Mouse (Mus musculus): Measurements from ENCODE around the gene Myom3. TPM values are rescaled to one million over a fixed set of nuclear protein-coding genes. Genes with fewer than 3 reads are reported as not detected.

The Myom3 gene
- polyA plus RNA-seq, 1 experiment from 2014 or later = 1.1 TPM

DNA sequence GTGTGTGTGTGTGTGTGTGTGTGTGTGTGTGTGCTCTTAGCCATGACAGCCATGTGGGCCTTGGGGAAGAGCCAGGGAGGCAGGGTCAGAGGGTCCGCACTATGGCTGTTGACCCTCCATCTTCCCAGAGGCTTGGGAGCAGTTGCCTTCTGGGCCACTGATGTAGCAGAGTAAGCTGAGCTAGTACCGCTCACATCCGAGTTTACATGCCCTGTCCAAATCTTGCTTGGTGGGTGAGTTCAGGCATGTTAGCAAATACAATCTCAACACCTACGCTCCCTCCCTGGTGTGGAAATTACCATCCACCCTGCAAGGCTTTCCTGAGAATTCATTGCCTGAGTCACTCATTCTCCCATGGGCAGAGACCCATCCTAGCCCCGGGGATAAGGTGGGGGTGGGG, 21.8 kb downstream of the Myom3 start:
- Histone ChIP-seq H3K4me1 (no peaks in the 10 kb centered on the region), H3K4me3 (no peak overlapping the region), H3K9ac (no peak overlapping the region), H3K9me3 (no peaks in the 10 kb centered on the region), H3K27me3 (replicated peaks) (no peaks in the 10 kb centered on the region), H3K4me2 (replicated peaks) (no peak overlapping the region), H3K27ac (no peak overlapping the region), H3K36me3 (no peaks in the 10 kb centered on the region)
- ATAC-seq (ENCODE audit: low FRiP score, low read depth) = no peak
- WGBS = 90% methylated on average over 5 of the region's 5 CpGs

DNA sequence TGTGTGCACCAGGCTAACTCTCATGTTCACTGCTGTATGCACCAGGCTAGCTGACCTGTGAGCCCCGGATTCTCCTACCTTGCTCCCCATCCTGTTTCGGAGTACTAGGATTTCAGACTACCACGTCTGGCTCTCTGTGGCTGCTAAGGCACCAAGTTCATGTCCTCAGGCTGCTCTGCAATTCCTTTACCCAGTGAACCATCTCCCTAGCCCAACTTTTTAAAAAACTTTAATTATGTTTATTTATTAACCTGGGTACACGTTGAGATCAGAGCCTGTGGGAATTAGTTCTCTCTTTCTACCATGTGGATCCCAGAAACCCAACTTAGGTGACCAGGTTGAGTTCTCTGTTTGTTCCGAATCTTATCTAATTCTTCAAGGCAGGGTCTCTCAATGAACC, 27.1 kb downstream of the Myom3 start:
- ATAC-seq (ENCODE audit: low FRiP score, low read depth) = no peak

DNA sequence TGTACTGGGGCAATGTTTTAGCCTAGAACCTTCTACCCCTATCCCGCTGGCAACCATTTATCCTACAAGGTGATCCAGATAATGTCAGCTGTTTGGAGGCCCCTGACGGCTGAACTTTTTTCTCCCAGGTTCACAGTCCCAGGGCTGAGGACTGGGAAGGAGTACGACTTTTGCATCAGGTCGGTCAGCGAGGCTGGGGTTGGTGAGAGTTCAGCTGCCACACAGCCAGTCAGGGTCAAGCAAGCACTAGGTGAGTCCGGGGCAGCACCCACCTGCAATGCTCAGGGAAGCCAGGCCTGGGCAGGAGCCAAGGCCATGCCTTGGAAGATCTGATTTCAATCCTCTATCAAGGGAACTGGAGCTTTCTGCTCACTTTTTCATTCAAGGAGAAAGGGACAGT, 27.8 kb downstream of the Myom3 start:
- no peak overlapping the region for H3K27ac ChIP-seq
- WGBS = 89% methylated on average over 6 of the region's 6 CpGs
- no peaks in the 10 kb centered on the region for H3K4me1 ChIP-seq
- H3K9ac ChIP-seq = 0 out of 2 replicates have a peak overlapping the region, but pooled peaks have one; percentile 8
- no peak overlapping the region for H3K4me2 ChIP-seq (replicated peaks)
- H3K4me3 ChIP-seq = no peak overlapping the region
- H3K36me3 ChIP-seq = no peaks in the 10 kb centered on the region
- no peak for ATAC-seq (ENCODE audit: low FRiP score, low read depth)
- no peaks in the 10 kb centered on the region for H3K27me3 ChIP-seq (replicated peaks)
- no peaks in the 10 kb centered on the region for H3K9me3 ChIP-seq

More for the DNA sequence above, 27.1 kb downstream of the Myom3 start:
- H3K9ac ChIP-seq = no peak overlapping the region
- no peak overlapping the region for H3K4me3 ChIP-seq
- H3K9me3 ChIP-seq = no peaks in the 10 kb centered on the region
- no peaks in the 10 kb centered on the region for H3K36me3 ChIP-seq
- no peak overlapping the region for H3K27ac ChIP-seq
- WGBS = 85% methylated on average over 5 of the region's 5 CpGs
- no peak overlapping the region for H3K4me2 ChIP-seq (replicated peaks)
- H3K4me1 ChIP-seq = no peaks in the 10 kb centered on the region
- H3K27me3 ChIP-seq (replicated peaks) = no peaks in the 10 kb centered on the region

DNA sequence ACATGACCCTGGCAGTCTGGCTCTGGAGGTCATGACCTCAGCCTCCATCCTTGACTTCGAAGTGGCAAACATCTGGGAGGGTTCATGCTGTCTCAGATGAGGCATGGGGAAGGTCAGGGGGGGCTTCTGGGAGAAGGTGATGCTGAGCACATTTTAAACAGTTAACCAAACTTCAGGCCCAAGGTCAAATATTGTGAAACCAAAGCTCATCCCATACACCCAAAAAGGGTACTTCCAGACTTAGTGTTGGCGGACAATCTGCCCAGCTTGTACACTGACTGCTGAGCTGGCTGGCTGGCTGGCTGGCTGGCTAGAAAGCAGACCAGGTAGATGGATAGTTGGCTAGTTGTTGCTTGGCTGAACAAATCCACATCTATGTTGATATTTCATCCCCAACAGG, 29.6 kb downstream of the Myom3 start:
- no peak for ATAC-seq (ENCODE audit: low FRiP score, low read depth)
- H3K9me3 ChIP-seq = no peaks in the 10 kb centered on the region
- no peak overlapping the region for H3K9ac ChIP-seq
- H3K4me3 ChIP-seq = no peak overlapping the region
- no peak overlapping the region for H3K27ac ChIP-seq
- no peaks in the 10 kb centered on the region for H3K36me3 ChIP-seq
- no peaks in the 10 kb centered on the region for H3K4me1 ChIP-seq
- H3K4me2 ChIP-seq (replicated peaks) = no peak overlapping the region
- no peaks in the 10 kb centered on the region for H3K27me3 ChIP-seq (replicated peaks)
- WGBS = 74% methylated on average over 2 of the region's 2 CpGs

DNA sequence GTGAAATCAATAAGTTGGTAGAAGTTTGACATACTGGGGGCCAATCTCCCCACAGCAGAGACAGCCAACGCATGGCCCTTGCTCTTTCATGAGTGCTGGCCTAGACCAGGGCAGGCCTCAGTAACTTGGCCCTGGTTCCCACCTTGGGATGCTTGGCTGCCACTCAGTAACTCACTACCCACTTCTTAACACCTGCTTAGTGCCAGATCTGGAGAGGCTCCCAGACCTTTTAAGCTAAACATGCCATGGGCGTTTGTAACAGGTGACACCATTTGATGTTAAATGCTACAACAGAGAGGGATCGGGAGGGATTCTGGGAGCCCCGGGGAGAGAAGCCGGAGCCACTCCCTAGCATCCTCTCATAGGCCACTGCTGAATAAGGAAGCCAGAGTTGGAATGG, 33.3 kb downstream of the Myom3 start:
- no peaks in the 10 kb centered on the region for H3K9me3 ChIP-seq
- H3K36me3 ChIP-seq = no peaks in the 10 kb centered on the region
- H3K4me2 ChIP-seq (replicated peaks) = no peak overlapping the region
- no peak overlapping the region for H3K4me3 ChIP-seq
- no peak overlapping the region for H3K9ac ChIP-seq
- ATAC-seq (ENCODE audit: low FRiP score, low read depth) = no peak
- H3K4me1 ChIP-seq = no peaks in the 10 kb centered on the region
- no peak overlapping the region for H3K27ac ChIP-seq
- WGBS = 88% methylated on average over 5 of the region's 5 CpGs
- H3K27me3 ChIP-seq (replicated peaks) = no peaks in the 10 kb centered on the region

DNA sequence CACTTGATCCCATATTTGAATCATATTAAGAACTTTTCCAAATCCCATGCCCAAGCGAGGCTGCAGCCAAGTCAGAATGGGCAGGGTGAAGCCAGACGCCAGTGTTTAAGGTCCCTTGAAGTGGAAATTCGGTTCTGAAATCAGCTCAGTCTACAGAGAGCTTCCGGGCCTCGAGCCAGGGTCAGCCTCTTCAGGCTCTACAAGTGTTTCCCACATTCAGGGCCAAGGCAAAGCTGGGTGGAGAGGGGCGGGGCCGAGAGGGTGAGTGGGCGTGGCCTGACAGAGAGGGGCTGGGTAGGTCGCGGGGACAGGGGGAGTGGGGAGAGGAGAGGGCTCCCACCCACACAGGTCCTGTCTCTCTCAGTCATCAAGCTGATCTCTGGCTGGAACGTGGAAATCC, 38.4 kb downstream of the Myom3 start:
- Histone ChIP-seq H3K27ac (no peak overlapping the region), H3K9me3 (no peaks in the 10 kb centered on the region), H3K4me1 (peaks cover 4% of the 10 kb centered on the region; the same call in 1 of the 2 replicates), H3K9ac (no peak overlapping the region), H3K36me3 (no peaks in the 10 kb centered on the region), H3K4me2 (replicated peaks) (0 out of 2 replicates have a peak overlapping the region, but pooled peaks have one; percentile 2), H3K4me3 (no peak overlapping the region), H3K27me3 (replicated peaks) (no peaks in the 10 kb centered on the region)
- WGBS = 36% methylated on average over 11 of the region's 11 CpGs
- no peak for ATAC-seq (ENCODE audit: low FRiP score, low read depth)

DNA sequence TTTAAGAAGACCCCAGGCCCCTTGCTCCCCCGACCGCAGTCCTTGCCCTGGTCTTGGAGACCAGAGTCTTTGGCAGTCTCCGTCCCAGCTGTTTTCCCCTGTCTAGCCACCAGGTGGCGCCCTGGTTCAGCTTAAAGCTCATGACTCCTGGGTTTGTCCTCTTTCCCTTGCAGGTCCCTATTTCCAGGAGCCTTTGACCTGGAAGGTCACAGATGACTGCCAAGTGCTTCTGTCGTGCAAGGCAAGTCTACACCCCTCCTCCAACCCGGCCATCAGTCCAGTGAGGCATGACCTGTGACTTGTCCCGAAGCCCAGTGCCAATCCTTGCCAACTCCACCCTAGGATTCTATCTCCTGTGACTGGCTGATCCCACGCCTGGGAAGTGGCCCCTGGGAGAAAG, 42.0 kb downstream of the Myom3 start:
- ATAC-seq (ENCODE audit: low FRiP score, low read depth) = no peak
- peaks cover 4% of the 10 kb centered on the region; the same call in 1 of the 2 replicates for H3K4me1 ChIP-seq
- 25% methylated on average over 8 of the region's 8 CpGs for WGBS
- no peak overlapping the region for H3K4me3 ChIP-seq
- H3K27ac ChIP-seq = no peak overlapping the region
- H3K27me3 ChIP-seq (replicated peaks) = no peaks in the 10 kb centered on the region
- no peaks in the 10 kb centered on the region for H3K36me3 ChIP-seq
- 0 out of 2 replicates have a peak, but pooled peaks cover 7% of the 10 kb centered on the region for H3K9me3 ChIP-seq
- H3K4me2 ChIP-seq (replicated peaks) = no peak overlapping the region
- no peak overlapping the region for H3K9ac ChIP-seq

DNA sequence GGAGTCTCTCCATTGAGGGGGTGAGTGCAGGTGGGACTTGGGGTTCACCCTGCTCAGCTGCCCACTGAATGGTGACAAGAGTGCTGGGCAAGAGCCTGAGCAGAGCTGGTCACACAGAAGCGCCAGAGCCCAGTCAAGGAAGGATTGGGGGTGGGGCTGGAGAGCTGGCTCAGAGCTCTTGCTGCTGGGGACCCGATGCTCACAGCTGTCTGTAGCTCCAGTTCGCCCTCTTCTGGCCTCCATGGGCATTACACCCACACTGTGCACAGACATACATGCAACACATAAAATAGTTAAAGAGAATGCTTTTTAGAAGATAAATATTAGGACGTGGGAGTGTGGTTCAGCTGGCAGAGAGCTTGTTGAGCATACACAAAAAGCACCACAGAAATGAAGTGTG, 43.8 kb downstream of the Myom3 start:
- Histone ChIP-seq H3K4me1 (peaks cover under 1% of the 10 kb centered on the region; the same call in 1 of the 2 replicates), H3K4me3 (no peak overlapping the region), H3K9me3 (0 out of 2 replicates have a peak, but pooled peaks cover 9% of the 10 kb centered on the region), H3K9ac (no peak overlapping the region), H3K36me3 (no peaks in the 10 kb centered on the region), H3K27ac (no peak overlapping the region), H3K4me2 (replicated peaks) (no peak overlapping the region), H3K27me3 (replicated peaks) (no peaks in the 10 kb centered on the region)
- WGBS = 52% methylated on average over 4 of the region's 4 CpGs
- no peak for ATAC-seq (ENCODE audit: low FRiP score, low read depth)

DNA sequence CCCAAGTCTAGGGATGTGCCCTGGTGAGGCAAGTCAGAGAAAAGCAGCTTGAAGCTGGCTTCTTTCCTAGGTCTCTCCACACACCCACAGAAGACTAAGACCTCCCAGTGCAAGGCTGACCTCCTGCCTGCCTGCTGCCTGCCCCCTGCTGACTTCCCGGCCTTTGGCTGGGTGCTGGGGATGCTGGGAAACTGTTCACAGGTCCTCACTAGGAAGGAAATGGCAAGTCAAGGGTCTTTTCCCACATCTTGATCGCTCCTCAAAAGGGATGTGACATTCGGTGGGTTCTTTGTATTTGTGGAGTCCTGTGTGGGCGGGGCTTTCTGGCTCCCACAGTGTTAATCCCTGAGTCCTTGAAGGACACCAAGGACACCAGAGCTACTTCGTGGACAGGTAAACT, 44.7 kb downstream of the Myom3 start:
- WGBS = 83% methylated on average over 5 of the region's 5 CpGs
- Histone ChIP-seq H3K4me1 (no peaks in the 10 kb centered on the region), H3K9me3 (0 out of 2 replicates have a peak, but pooled peaks cover 12% of the 10 kb centered on the region), H3K27ac (no peak overlapping the region), H3K36me3 (no peaks in the 10 kb centered on the region), H3K4me2 (replicated peaks) (no peak overlapping the region), H3K9ac (no peak overlapping the region), H3K27me3 (replicated peaks) (no peaks in the 10 kb centered on the region), H3K4me3 (no peak overlapping the region)
- ATAC-seq (ENCODE audit: low FRiP score, low read depth) = no peak

DNA sequence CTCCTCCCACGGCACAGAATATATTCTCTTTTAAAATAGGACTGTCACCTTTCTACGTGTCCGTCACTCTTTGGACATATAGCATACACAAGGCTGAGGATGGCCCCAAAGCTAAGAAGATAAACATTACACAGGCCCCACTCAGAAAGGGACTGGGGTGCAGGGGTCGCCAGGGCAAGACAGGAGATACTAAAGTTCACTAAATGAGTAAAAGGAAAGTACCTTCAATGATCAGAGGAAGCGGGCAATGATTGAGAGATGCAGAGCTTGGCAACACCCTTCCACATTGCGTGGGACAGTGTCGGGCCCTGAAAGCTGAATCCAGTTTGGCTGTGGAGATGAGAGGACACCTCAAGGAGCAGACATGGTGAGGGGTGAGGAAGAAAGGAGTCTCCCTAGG, 55.4 kb downstream of the Myom3 start:
- no peaks in the 10 kb centered on the region for H3K36me3 ChIP-seq
- WGBS = 83% methylated on average over 7 of the region's 7 CpGs
- H3K9me3 ChIP-seq = 0 out of 2 replicates have a peak, but pooled peaks cover 4% of the 10 kb centered on the region
- H3K9ac ChIP-seq = no peak overlapping the region
- no peak overlapping the region for H3K4me2 ChIP-seq (replicated peaks)
- no peaks in the 10 kb centered on the region for H3K27me3 ChIP-seq (replicated peaks)
- H3K4me1 ChIP-seq = no peaks in the 10 kb centered on the region
- H3K4me3 ChIP-seq = no peak overlapping the region
- no peak for ATAC-seq (ENCODE audit: low FRiP score, low read depth)
- H3K27ac ChIP-seq = no peak overlapping the region

DNA sequence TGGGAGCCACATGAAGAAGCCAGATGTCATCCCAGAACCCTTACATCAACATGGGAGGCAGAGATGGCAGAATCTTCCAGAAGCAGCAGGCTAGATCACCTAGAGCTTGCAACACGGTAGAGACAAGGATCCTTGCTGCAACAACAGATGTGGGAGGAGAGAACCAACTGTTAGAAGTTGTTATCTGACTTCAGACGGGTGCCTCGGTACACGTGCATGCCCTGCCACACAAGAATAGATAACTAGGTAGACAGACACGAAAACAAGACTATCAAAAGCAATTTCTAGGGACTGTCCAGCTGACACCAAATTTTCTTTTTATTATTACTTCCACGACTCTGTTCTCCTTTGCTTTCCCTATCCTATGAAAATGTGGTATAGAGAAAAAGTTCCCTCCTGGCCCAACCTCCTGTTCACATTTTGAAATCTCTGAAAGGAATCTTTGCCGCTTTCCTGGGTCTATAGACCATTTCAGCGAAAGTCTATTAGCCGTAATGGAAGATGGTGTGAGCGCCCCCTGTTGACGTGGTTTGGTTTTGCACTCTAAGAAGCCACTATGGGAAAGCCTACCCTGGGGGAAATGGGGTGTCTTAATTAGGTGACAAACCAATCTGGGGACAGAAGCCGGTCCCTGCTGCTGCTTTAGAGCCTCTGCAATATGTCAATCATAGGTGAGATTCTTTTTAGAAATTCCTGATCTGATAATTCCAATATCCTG, 57.5 kb downstream of the Myom3 start:
- Histone ChIP-seq H3K4me1 (no peaks in the 10 kb centered on the region), H3K27ac (no peak overlapping the region), H3K4me3 (no peak overlapping the region), H3K36me3 (no peaks in the 10 kb centered on the region), H3K9ac (no peak overlapping the region), H3K9me3 (0 out of 2 replicates have a peak, but pooled peaks cover 4% of the 10 kb centered on the region), H3K4me2 (replicated peaks) (no peak overlapping the region), H3K27me3 (replicated peaks) (no peaks in the 10 kb centered on the region)
- no peak for ATAC-seq (ENCODE audit: low FRiP score, low read depth)
- WGBS = 43% methylated on average over 12 of the region's 12 CpGs

DNA sequence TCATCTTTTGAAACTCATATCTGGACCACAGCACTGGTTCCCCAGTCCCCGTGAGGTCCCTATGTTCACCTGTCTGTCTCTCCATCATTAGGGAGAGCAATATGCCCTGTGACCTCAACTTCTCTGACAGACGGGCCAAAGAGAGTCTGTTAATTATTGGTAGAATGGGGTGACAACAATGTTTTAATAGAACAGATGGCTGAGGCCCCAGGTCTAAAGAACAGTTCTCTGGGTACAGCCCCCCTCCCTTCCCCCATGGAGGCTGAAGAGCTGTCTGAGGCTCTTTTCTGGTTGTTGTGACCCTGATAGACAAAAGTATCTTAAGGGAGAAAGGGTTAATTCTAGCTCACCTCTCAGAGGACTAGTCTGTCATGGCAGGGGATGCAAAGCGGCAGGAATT, 58.9 kb downstream of the Myom3 start:
- 0 out of 2 replicates have a peak, but pooled peaks cover 4% of the 10 kb centered on the region for H3K9me3 ChIP-seq
- WGBS = 85% methylated on average over 3 of the region's 3 CpGs
- H3K27me3 ChIP-seq (replicated peaks) = no peaks in the 10 kb centered on the region
- no peak overlapping the region for H3K4me2 ChIP-seq (replicated peaks)
- no peak for ATAC-seq (ENCODE audit: low FRiP score, low read depth)
- no peak overlapping the region for H3K9ac ChIP-seq
- no peak overlapping the region for H3K27ac ChIP-seq
- no peaks in the 10 kb centered on the region for H3K4me1 ChIP-seq
- H3K4me3 ChIP-seq = no peak overlapping the region
- no peaks in the 10 kb centered on the region for H3K36me3 ChIP-seq

Measured in neural tube, embryonic 12.5 days (tissue).